Mouse (Mus musculus) ES-E14 (cell line): ENCODE measurements around the gene Zdhhc22. TPM values are rescaled to one million over a fixed set of nuclear protein-coding genes. Genes with fewer than 3 reads are reported as not detected.

Experiments used
- DNase-seq: peaks from one replicate; pipeline ENCODE4 v3.0.0-alpha.2; 2013; ENCODE audit warnings: low read depth, low spot score
- H3K27ac ChIP-seq: 2 replicates; pipeline ENCODE4 v1.5.1; 2012; ENCODE audit warnings: low read depth, mild to moderate bottlenecking, low read length, moderate library complexity, mixed read lengths; ENCODE audit not compliant: poor library complexity, insufficient read depth, severe bottlenecking
- H3K36me3 ChIP-seq: 2 replicates; pipeline ENCODE4 v1.6.1; 2012; ENCODE audit warnings: mild to moderate bottlenecking, low read length, moderate library complexity, mixed read lengths; ENCODE audit not compliant: control insufficient read depth, poor library complexity, insufficient read depth, severe bottlenecking
- H3K4me1 ChIP-seq, 2 experiments: fragments of 150-350 bp in 1 of 2; sonication (generic) in 1 of 2; 2 replicates each; pipeline ENCODE4 v1.6.1; 2012; ENCODE audit warnings: low read length in 2 of 2, mild to moderate bottlenecking in 1 of 2, mixed read lengths in 1 of 2; ENCODE audit not compliant: control insufficient read depth in 2 of 2, insufficient read depth in 2 of 2, poor library complexity in 1 of 2
- H3K4me3 ChIP-seq, 2 experiments: fragments of 150-350 bp in 1 of 2; sonication (generic) in 1 of 2; 2 replicates each; pipeline ENCODE4 v1.5.1; 2012; ENCODE audit warnings: low read length in 2 of 2, low read depth in 1 of 2, mild to moderate bottlenecking in 1 of 2, mixed read lengths in 1 of 2; ENCODE audit not compliant: insufficient read depth in 1 of 2, poor library complexity in 1 of 2, severe bottlenecking in 1 of 2
- H3K9ac ChIP-seq: 2 replicates; pipeline ENCODE4 v1.6.1; 2012; ENCODE audit warnings: low read depth, mild to moderate bottlenecking, low read length, mixed read lengths; ENCODE audit not compliant: poor library complexity, insufficient read depth, severe bottlenecking
- H3K9me3 ChIP-seq: fragments of 150-350 bp; sonication (generic); 2 replicates; pipeline ENCODE4 v1.6.1; 2012; ENCODE audit warnings: low read depth, mild to moderate bottlenecking, low read length; ENCODE audit not compliant: control insufficient read depth, insufficient read depth
- CHD2 ChIP-seq: IDR thresholded peaks from 2 replicates; pipeline ENCODE4 v1.6.1; 2014; ENCODE audit warnings: mild to moderate bottlenecking, low read depth, low read length, inconsistent platforms
- HCFC1 ChIP-seq: IDR thresholded peaks from 2 replicates; pipeline ENCODE4 v1.6.1; 2012; ENCODE audit warnings: low read length, inconsistent platforms, borderline replicate concordance; ENCODE audit not compliant: insufficient read depth
- MAFK ChIP-seq: IDR thresholded peaks from 2 replicates; pipeline ENCODE4 v1.6.1; 2014; ENCODE audit warnings: mild to moderate bottlenecking, low read depth, low read length, inconsistent platforms; ENCODE audit not compliant: insufficient read depth
- ZC3H11A ChIP-seq: IDR thresholded peaks from 2 replicates; pipeline ENCODE4 v1.6.1; 2012; ENCODE audit warnings: low read depth, mild to moderate bottlenecking, inconsistent platforms, low read length, borderline replicate concordance
- ZNF384 ChIP-seq: IDR thresholded peaks from 2 replicates; pipeline ENCODE4 v1.6.1; 2012; ENCODE audit warnings: low read depth, low read length, inconsistent platforms
- in situ Hi-C, 2 experiments: fragments of 600-800 bp; cut with MboI; formaldehyde crosslinking; loops; one replicate each; pipeline ENCODE4 v1.15.1; 2025; ENCODE audit warnings: low sequenced_read_pairs in 2 of 2, inconsistent platforms in 1 of 2; ENCODE audit not compliant: unreplicated experiment in 2 of 2
- total RNA-seq: library from RNA; depleted of rRNA; stranded (reverse); fragments of 300-350 nt; gene quantifications from 2 replicates; pipeline ENCODE4 v1.2.3, GENCODE M21; 2012

Zdhhc22 gene
- total RNA-seq, 1 experiment = not detected

- Histone ChIP-seq H3K9ac (no peak overlapping the region), H3K4me1 (no peaks in the 10 kb centered on the region), H3K27ac (no peak overlapping the region), H3K4me3 (no peak overlapping the region), H3K36me3 (peaks cover 45% of the 10 kb centered on the region), H3K9me3 (0 out of 2 replicates have a peak, but pooled peaks cover 2% of the 10 kb centered on the region)
- TF ChIP-seq ZNF384 = no peak
- TF ChIP-seq HCFC1 = no peak
- TF ChIP-seq MAFK = no peak
- no peak for TF ChIP-seq ZC3H11A
- TF ChIP-seq CHD2 = no peak
- in situ Hi-C loops = no loop called here
- no peak for DNase-seq
These were observed 30.6 kb downstream of the Zdhhc22 start for GRCm38 (mm10) chr12:86959661-86960060.

DNA sequence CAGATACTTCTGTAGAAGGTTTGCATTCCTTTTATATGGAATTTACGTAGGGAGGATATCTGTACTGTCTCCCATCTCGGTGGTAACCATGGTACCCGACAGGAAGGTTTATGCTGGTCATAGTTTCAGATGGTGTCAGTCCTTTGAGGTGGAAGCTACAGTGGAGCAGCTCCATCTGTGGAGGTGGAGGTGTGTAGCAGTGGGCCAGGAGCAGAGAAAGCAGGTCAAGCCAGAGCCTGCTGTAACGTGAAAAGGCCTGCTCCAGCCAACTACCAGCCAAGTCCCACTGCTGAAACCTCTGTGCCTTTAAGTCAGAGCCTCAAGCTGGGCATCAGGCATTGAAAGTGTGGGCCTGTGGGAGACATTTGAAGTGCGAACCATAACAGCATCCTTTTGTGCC lies 31.7 kb downstream of the Zdhhc22 start:
- Histone ChIP-seq H3K9ac (no peak overlapping the region), H3K9me3 (0 out of 2 replicates have a peak, but pooled peaks cover 2% of the 10 kb centered on the region), H3K27ac (no peak overlapping the region), H3K36me3 (peaks cover 45% of the 10 kb centered on the region), H3K4me1 (no peaks in the 10 kb centered on the region), H3K4me3 (no peak overlapping the region)
- no peak for DNase-seq
- in situ Hi-C loops = no loop called here
- no peak for TF ChIP-seq ZC3H11A
- TF ChIP-seq MAFK = no peak
- no peak for TF ChIP-seq HCFC1
- TF ChIP-seq CHD2 = no peak
- no peak for TF ChIP-seq ZNF384

GRCm38 (mm10) chr12:86955894-86956293 lies 34.3 kb downstream of the Zdhhc22 start:
- DNase-seq = no peak
- H3K4me1 ChIP-seq = peaks cover 0 to 2% of the 10 kb centered on the region in 2 experiments; a peak in 1 of 4 replicates
- TF ChIP-seq MAFK = no peak
- no peak for TF ChIP-seq ZC3H11A
- no peak for TF ChIP-seq HCFC1
- TF ChIP-seq ZNF384 = no peak
- TF ChIP-seq CHD2 = no peak
- no peak overlapping the region for H3K4me3 ChIP-seq
- H3K36me3 ChIP-seq = peaks cover 29% of the 10 kb centered on the region
- no peak overlapping the region for H3K9ac ChIP-seq
- no peak overlapping the region for H3K27ac ChIP-seq
- 0 out of 2 replicates have a peak, but pooled peaks cover 2% of the 10 kb centered on the region for H3K9me3 ChIP-seq
- in situ Hi-C loops = no loop called here

DNA sequence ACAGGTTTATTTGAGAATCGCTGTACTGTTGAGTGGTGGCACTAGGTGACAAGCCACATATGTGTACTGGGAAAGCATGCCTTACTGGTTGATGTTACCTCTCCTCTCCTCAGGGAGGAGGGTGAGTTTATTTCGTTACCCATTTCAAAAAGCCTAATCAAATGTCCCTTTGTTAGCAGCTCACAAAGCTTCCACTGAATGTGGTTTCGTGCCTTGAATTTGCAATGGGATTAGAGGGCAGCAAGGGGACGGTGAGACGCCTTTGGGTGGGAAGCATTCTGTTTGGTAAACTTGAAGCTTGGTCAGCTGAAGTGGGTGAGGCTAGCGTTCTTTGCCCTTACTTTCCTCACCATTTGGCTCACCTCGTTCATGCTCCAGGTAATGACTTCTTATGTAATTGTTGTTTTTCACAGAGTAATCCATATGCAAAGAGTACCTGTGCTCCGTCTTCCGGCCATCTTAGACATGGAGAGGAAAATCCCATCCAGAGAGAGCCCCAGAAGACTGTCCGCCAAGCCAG lies 37.8 kb downstream of the Zdhhc22 start:
- no peak overlapping the region for H3K27ac ChIP-seq
- TF ChIP-seq CHD2 (no peak), ZNF384 (no peak), HCFC1 (no peak), ZC3H11A (no peak), MAFK (no peak)
- peaks cover 0 to 7% of the 10 kb centered on the region in 2 experiments; a peak in 1 of 4 replicates for H3K4me1 ChIP-seq
- in situ Hi-C loops = no loop called here
- no peak overlapping the region for H3K9ac ChIP-seq
- no peak for DNase-seq
- 0 out of 2 replicates have a peak, but pooled peaks cover 2% of the 10 kb centered on the region for H3K9me3 ChIP-seq
- peaks cover 15% of the 10 kb centered on the region for H3K36me3 ChIP-seq
- H3K4me3 ChIP-seq = no peak overlapping the region

DNA sequence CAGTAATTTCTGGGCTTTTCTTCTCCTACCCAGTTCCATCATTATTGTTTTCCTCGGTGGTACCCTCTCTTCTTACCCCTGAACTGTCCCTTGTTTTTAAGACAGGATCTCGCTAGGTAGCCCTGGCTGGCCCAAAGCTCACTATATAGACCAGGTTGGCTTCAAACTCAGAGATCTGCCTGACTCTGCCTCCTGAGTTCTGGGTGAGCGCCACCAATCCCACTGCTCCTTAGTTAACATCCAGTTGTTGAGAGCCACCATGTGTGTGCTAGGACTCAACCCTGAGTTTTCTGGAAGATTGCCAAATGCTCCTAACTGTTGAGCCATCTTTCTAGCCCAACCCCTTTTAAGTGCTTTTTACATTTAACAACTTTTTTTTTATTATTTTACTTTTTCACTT lies 39.3 kb downstream of the Zdhhc22 start:
- Histone ChIP-seq H3K4me1 (peaks cover 0 to 7% of the 10 kb centered on the region in 2 experiments; a peak in 1 of 4 replicates), H3K9me3 (no peaks in the 10 kb centered on the region), H3K4me3 (no peak overlapping the region), H3K9ac (no peak overlapping the region), H3K27ac (no peak overlapping the region), H3K36me3 (peaks cover 14% of the 10 kb centered on the region)
- in situ Hi-C loops = no loop called here
- TF ChIP-seq ZC3H11A = no peak
- TF ChIP-seq MAFK = no peak
- no peak for TF ChIP-seq ZNF384
- TF ChIP-seq CHD2 = no peak
- no peak for TF ChIP-seq HCFC1
- DNase-seq = no peak
